8 mouse cellular contexts compared by ENCODE assay signal in the genomic region with DNA sequence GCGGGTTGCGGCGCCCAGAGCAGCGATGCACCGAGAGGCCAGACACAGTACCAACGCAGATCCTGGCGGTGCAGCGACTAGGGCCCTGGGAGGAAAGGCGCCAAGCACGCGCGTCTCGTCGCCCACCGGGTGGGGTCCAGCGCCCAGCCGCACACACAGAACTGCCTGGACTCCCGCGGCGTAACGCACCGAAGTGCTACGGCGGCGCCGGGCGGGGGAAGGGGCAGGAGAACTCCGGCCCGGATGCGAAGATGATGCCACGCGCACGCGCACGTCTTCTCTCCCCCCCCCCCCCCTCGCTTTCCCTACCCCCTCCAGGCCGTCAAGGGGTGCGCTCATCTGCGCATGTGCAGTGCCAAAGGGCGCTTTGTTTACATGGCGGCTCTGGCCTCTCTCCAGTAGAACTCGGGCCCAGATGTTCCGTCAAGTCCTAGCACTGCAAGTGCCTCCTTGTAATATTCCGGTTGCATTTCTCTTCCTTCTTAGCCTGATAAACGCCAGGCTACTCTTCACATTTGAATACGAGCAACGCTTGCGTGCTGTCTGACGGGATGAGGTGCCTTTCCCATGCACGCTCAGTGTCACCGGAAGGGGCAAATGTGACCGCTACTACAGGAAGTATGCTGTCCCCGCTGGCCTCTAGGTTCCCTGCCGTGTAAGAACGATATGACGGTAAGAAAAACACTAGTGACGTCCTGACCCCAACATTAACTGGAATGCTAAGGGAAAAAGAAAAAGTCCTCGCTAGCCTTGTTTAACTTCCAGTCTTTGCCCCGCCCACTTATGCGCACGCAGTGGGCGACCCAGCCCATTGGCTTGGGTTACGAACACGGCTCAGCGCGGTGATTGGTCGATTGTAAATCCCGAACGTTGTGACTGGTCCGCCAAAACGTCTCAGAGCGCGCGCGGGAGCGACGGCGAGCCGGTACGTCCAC. TPM values are rescaled to one million over a fixed set of nuclear protein-coding genes. Genes with fewer than 3 reads are reported as not detected.
DNase-seq lines count a peak whose midpoint lies in the region; ATAC-seq lines count a peak whose summit lies in the region.

TSS of gene Vps26b (minus strand) at position 238 of the 935 bp plus-strand sequence.
TSS of gene Ncapd3 (plus strand) at position 348 of the 935 bp plus-strand sequence.

- WGBS in heart, embryonic 10.5 days = under 1% methylated on average over 63 of the region's 80 CpGs
- under 1% methylated on average over 74 of the region's 80 CpGs for WGBS in kidney, embryonic 15.5 days

- H3K4me1 ChIP-seq in heart, embryonic 10.5 days = peaks cover 22% of the 10 kb centered on the region
- peaks cover 48% of the 10 kb centered on the region for H3K4me1 ChIP-seq in kidney, embryonic 15.5 days

- no peaks in the 10 kb centered on the region for H3K27me3 ChIP-seq in heart, embryonic 10.5 days (ENCODE audit: insufficient read depth, poor library complexity, severe bottlenecking)
- no peaks in the 10 kb centered on the region for H3K27me3 ChIP-seq in kidney, embryonic 15.5 days

- H3K4me2 ChIP-seq in kidney, embryonic 15.5 days = peak within 1 kb of the TSS; percentile 91

- DNase-seq in B cell, adult 2 months = peak; percentile 92 to 94
- peak; percentile 99 for DNase-seq in brain, adult 2 months (ENCODE audit: low read depth, low spot score)
- DNase-seq in heart, embryonic 10.5 days (ENCODE audit: low spot score) = peak; percentile 98
- peak; percentile 98 for DNase-seq in liver
- DNase-seq in spleen, postnatal 4 days (ENCODE audit: low spot score in 2 of 2) = peak; percentile 96 to 97

- 0 out of 2 replicates have a peak, but pooled peaks cover 4% of the 10 kb centered on the region for H3K36me3 ChIP-seq in heart, embryonic 10.5 days
- peaks cover 4% of the 10 kb centered on the region; the same call in 1 of the 2 replicates for H3K36me3 ChIP-seq in kidney, embryonic 15.5 days

- peak within 1 kb of the TSS; percentile 94 for H3K9ac ChIP-seq in kidney, embryonic 15.5 days

- peak; percentile 96 for ATAC-seq in erythroblast, adult 5-6 weeks (replicated peaks; ENCODE audit: low FRiP score, poor library complexity, severe bottlenecking)
- ATAC-seq in kidney, embryonic 15.5 days (replicated peaks; ENCODE audit: low FRiP score) = peak; percentile 96
- ATAC-seq in monocyte, adult 5-6 weeks (replicated peaks; ENCODE audit: insufficient number of reproducible peaks, low FRiP score, low TSS enrichment, poor library complexity, severe bottlenecking) = peak; percentile 91

- H3K27ac ChIP-seq in heart, embryonic 10.5 days = peak within 1 kb of the TSS; percentile 89
- H3K27ac ChIP-seq in kidney, embryonic 15.5 days = peak within 1 kb of the TSS; percentile 94

- H3K4me3 ChIP-seq in heart, embryonic 10.5 days = peak within 1 kb of the TSS; percentile 75
- H3K4me3 ChIP-seq in kidney, embryonic 15.5 days (replicated peaks) = peak within 1 kb of the TSS; percentile 98

- H3K9me3 ChIP-seq in heart, embryonic 10.5 days = no peaks in the 10 kb centered on the region
- H3K9me3 ChIP-seq in kidney, embryonic 15.5 days (replicated peaks) = no peaks in the 10 kb centered on the region

RNA-seq across cellular contexts. Expression of gene Vps26b, which starts in this region (rescaled TPM):
- total RNA-seq in erythroblast, adult 5-6 weeks (2015; ENCODE audit: low replicate concordance) = 21.3 and 21.9 TPM in 2 replicates
- total RNA-seq in erythroblast, adult 5-6 weeks (2017; ENCODE audit: low replicate concordance) = 11.7 and 16.6 TPM in 2 replicates
- polyA plus RNA-seq in heart, embryonic 10.5 days (2016; fragmentation: Nextera tagmentation; extraction: Ambion mirVana) = 23.3 and 30.8 TPM in 2 replicates
- 34.0 and 34.1 TPM in 2 replicates for polyA plus RNA-seq in kidney, embryonic 15.5 days (2015; fragmentation: Nextera tagmentation; extraction: Ambion mirVana)
- 29.7 to 54.2 TPM (median 35.5 TPM) in 3 replicates for total RNA-seq in monocyte, adult 5-6 weeks (2017)

RNA-seq across cellular contexts. Expression of gene Ncapd3, which starts in this region (rescaled TPM):
- total RNA-seq in erythroblast, adult 5-6 weeks (2015; ENCODE audit: low replicate concordance) = 53.9 and 76.9 TPM in 2 replicates
- 35.5 and 43.6 TPM in 2 replicates for total RNA-seq in erythroblast, adult 5-6 weeks (2017; ENCODE audit: low replicate concordance)
- polyA plus RNA-seq in heart, embryonic 10.5 days (2016; fragmentation: Nextera tagmentation; extraction: Ambion mirVana) = 28.3 and 29.4 TPM in 2 replicates
- polyA plus RNA-seq in kidney, embryonic 15.5 days (2015; fragmentation: Nextera tagmentation; extraction: Ambion mirVana) = 31.0 and 31.5 TPM in 2 replicates
- 17.1 to 33.8 TPM (median 20.8 TPM) in 3 replicates for total RNA-seq in monocyte, adult 5-6 weeks (2017)

Comparison
In these comparisons a context has a peak if more than half of its experiments do, and no peak if none do; other contexts are left out.
1. Peak in every context shown above with its lines: DNase-seq, ATAC-seq, H3K4me3 ChIP-seq and H3K27ac ChIP-seq.